Mouse (Mus musculus): Measurements from ENCODE around the gene Cdc27. TPM values are rescaled to one million over a fixed set of nuclear protein-coding genes. Genes with fewer than 3 reads are reported as not detected.

Gene Cdc27
- polyA plus RNA-seq (2014; fragmentation: Nextera tagmentation; extraction: Ambion mirVana) = 41.0 and 48.1 TPM in 2 replicates

- H3K9me3 ChIP-seq (ENCODE audit: control insufficient read depth, low read length) = no peaks in the 10 kb centered on the region
- peaks cover 23% of the 10 kb centered on the region; the same call in 1 of the 2 replicates for H3K4me1 ChIP-seq (ENCODE audit: control insufficient read depth, insufficient read depth, low read length)
- WGBS = under 1% methylated on average over 35 of the region's 35 CpGs
- H3K27me3 ChIP-seq (ENCODE audit: control insufficient read depth, insufficient read depth, low read length) = no peaks in the 10 kb centered on the region
- H3K36me3 ChIP-seq (ENCODE audit: control insufficient read depth, insufficient read depth, low read length) = no peaks in the 10 kb centered on the region
- H3K4me2 ChIP-seq (ENCODE audit: low read length) = peak within 1 kb of the TSS; percentile 72
- DNase-seq (peak; percentile 100), ATAC-seq (ENCODE audit: low FRiP score, low TSS enrichment) (peak; percentile 96)
- H3K9ac ChIP-seq (replicated peaks; ENCODE audit: low read length) = peak within 1 kb of the TSS; percentile 100
- peak within 1 kb of the TSS; percentile 86 for H3K27ac ChIP-seq (replicated peaks; ENCODE audit: low read depth, low read length)
- H3K4me3 ChIP-seq (replicated peaks; ENCODE audit: low read depth, low read length) = peak within 1 kb of the TSS; percentile 95
Measured at GRCm38 (mm10) chr11:104550406-104550974, at the start of gene Cdc27, which contains the start of gene Myl4. Gene Cdc27, minus strand, starts transcription at chr11:104550620. Gene Myl4, plus strand, starts transcription at chr11:104550663.

DNA sequence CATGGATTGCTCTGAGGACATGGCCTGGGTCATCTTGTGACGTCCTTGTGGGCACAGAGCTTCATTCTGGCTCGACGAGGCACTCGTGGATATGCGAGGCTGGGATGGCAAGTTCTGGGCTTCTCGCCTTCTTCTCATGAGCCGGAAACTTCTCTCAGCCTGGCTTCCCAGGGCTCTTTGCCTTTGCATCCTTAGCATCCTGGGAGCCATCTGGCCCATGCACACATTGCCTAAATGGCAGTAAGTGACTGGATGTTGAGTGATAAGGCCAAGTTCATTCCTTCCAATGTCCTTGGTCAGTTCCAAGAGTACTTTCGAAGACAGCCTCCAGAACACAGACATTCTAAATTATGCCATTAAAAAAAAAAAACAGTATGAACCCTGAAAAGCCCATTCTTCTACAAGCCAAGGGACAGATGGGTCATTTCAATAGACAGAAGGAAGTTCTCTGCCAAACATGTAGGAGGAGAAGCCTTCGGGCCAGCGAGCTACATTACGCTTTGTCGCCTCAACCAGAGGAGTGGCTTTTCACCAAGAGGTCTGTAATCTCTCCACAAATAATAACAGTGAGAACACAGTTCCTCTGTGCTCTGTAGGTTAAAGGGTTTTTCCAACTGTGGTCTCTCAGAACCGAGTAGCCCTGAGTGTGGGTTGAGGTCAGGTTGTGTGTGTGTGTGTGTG is 49.0 kb upstream of the Cdc27 start:
- Histone ChIP-seq H3K4me3 (replicated peaks; ENCODE audit: low read depth, low read length) (no peak overlapping the region), H3K9me3 (ENCODE audit: control insufficient read depth, low read length) (no peaks in the 10 kb centered on the region), H3K9ac (replicated peaks; ENCODE audit: low read length) (no peak overlapping the region), H3K36me3 (ENCODE audit: control insufficient read depth, insufficient read depth, low read length) (no peaks in the 10 kb centered on the region), H3K27me3 (ENCODE audit: control insufficient read depth, insufficient read depth, low read length) (no peaks in the 10 kb centered on the region), H3K4me1 (ENCODE audit: control insufficient read depth, insufficient read depth, low read length) (no peaks in the 10 kb centered on the region), H3K4me2 (ENCODE audit: low read length) (no peak overlapping the region), H3K27ac (replicated peaks; ENCODE audit: low read depth, low read length) (no peak overlapping the region)
- WGBS = 85% methylated on average over 13 of the region's 13 CpGs
- ATAC-seq (ENCODE audit: low FRiP score, low TSS enrichment) (no peak), DNase-seq (no peak)

- H3K4me3 ChIP-seq (replicated peaks; ENCODE audit: low read depth, low read length) = no peak overlapping the region
- H3K9ac ChIP-seq (replicated peaks; ENCODE audit: low read length) = no peak overlapping the region
- no peaks in the 10 kb centered on the region for H3K9me3 ChIP-seq (ENCODE audit: control insufficient read depth, low read length)
- no peak overlapping the region for H3K27ac ChIP-seq (replicated peaks; ENCODE audit: low read depth, low read length)
- 84% methylated on average over 10 of the region's 10 CpGs for WGBS
- no peak overlapping the region for H3K4me2 ChIP-seq (ENCODE audit: low read length)
- ATAC-seq (ENCODE audit: low FRiP score, low TSS enrichment) (no peak), DNase-seq (no peak)
- H3K36me3 ChIP-seq (ENCODE audit: control insufficient read depth, insufficient read depth, low read length) = no peaks in the 10 kb centered on the region
- H3K4me1 ChIP-seq (ENCODE audit: control insufficient read depth, insufficient read depth, low read length) = no peaks in the 10 kb centered on the region
- H3K27me3 ChIP-seq (ENCODE audit: control insufficient read depth, insufficient read depth, low read length) = no peaks in the 10 kb centered on the region
Measured at GRCm38 (mm10) chr11:104596365-104596764, 45.9 kb upstream of the Cdc27 start.

- Histone ChIP-seq H3K36me3 (ENCODE audit: control insufficient read depth, insufficient read depth, low read length) (no peaks in the 10 kb centered on the region), H3K9me3 (ENCODE audit: control insufficient read depth, low read length) (peaks cover 10% of the 10 kb centered on the region), H3K4me3 (replicated peaks; ENCODE audit: low read depth, low read length) (no peak overlapping the region), H3K9ac (replicated peaks; ENCODE audit: low read length) (no peak overlapping the region), H3K4me2 (ENCODE audit: low read length) (no peak overlapping the region), H3K27me3 (ENCODE audit: control insufficient read depth, insufficient read depth, low read length) (no peaks in the 10 kb centered on the region), H3K27ac (replicated peaks; ENCODE audit: low read depth, low read length) (no peak overlapping the region), H3K4me1 (ENCODE audit: control insufficient read depth, insufficient read depth, low read length) (no peaks in the 10 kb centered on the region)
- 76% methylated on average over 13 of the region's 13 CpGs for WGBS
- ATAC-seq (ENCODE audit: low FRiP score, low TSS enrichment) (no peak), DNase-seq (no peak)
Measured at GRCm38 (mm10) chr11:104592066-104592835, 41.8 kb upstream of the Cdc27 start.

GRCm38 (mm10) chr11:104590148-104590547 is 39.7 kb upstream of the Cdc27 start:
- Histone ChIP-seq H3K9me3 (ENCODE audit: control insufficient read depth, low read length) (peaks cover 10% of the 10 kb centered on the region), H3K36me3 (ENCODE audit: control insufficient read depth, insufficient read depth, low read length) (no peaks in the 10 kb centered on the region), H3K4me3 (replicated peaks; ENCODE audit: low read depth, low read length) (no peak overlapping the region), H3K27me3 (ENCODE audit: control insufficient read depth, insufficient read depth, low read length) (no peaks in the 10 kb centered on the region), H3K9ac (replicated peaks; ENCODE audit: low read length) (no peak overlapping the region), H3K27ac (replicated peaks; ENCODE audit: low read depth, low read length) (no peak overlapping the region), H3K4me1 (ENCODE audit: control insufficient read depth, insufficient read depth, low read length) (no peaks in the 10 kb centered on the region), H3K4me2 (ENCODE audit: low read length) (no peak overlapping the region)
- 3% methylated on average over 8 of the region's 8 CpGs for WGBS
- ATAC-seq (ENCODE audit: low FRiP score, low TSS enrichment) (no peak), DNase-seq (peak; percentile 91)

GRCm38 (mm10) chr11:104589570-104589969 is 39.1 kb upstream of the Cdc27 start:
- ATAC-seq (ENCODE audit: low FRiP score, low TSS enrichment) (no peak), DNase-seq (no peak)
- WGBS = 85% methylated on average over 1 of the region's 1 CpGs
- Histone ChIP-seq H3K27me3 (ENCODE audit: control insufficient read depth, insufficient read depth, low read length) (no peaks in the 10 kb centered on the region), H3K27ac (replicated peaks; ENCODE audit: low read depth, low read length) (no peak overlapping the region), H3K36me3 (ENCODE audit: control insufficient read depth, insufficient read depth, low read length) (no peaks in the 10 kb centered on the region), H3K4me2 (ENCODE audit: low read length) (no peak overlapping the region), H3K4me1 (ENCODE audit: control insufficient read depth, insufficient read depth, low read length) (no peaks in the 10 kb centered on the region), H3K4me3 (replicated peaks; ENCODE audit: low read depth, low read length) (no peak overlapping the region), H3K9me3 (ENCODE audit: control insufficient read depth, low read length) (peaks cover 10% of the 10 kb centered on the region), H3K9ac (replicated peaks; ENCODE audit: low read length) (no peak overlapping the region)

- Histone ChIP-seq H3K4me1 (ENCODE audit: control insufficient read depth, insufficient read depth, low read length) (no peaks in the 10 kb centered on the region), H3K9ac (replicated peaks; ENCODE audit: low read length) (no peak overlapping the region), H3K4me3 (replicated peaks; ENCODE audit: low read depth, low read length) (no peak overlapping the region), H3K9me3 (ENCODE audit: control insufficient read depth, low read length) (peaks cover 10% of the 10 kb centered on the region), H3K4me2 (ENCODE audit: low read length) (no peak overlapping the region), H3K27me3 (ENCODE audit: control insufficient read depth, insufficient read depth, low read length) (no peaks in the 10 kb centered on the region), H3K27ac (replicated peaks; ENCODE audit: low read depth, low read length) (no peak overlapping the region), H3K36me3 (ENCODE audit: control insufficient read depth, insufficient read depth, low read length) (no peaks in the 10 kb centered on the region)
- WGBS = 95% methylated on average over 2 of the region's 2 CpGs
- DNase-seq (no peak), ATAC-seq (ENCODE audit: low FRiP score, low TSS enrichment) (no peak)
Measured at GRCm38 (mm10) chr11:104588513-104588912, 38.1 kb upstream of the Cdc27 start.

DNA sequence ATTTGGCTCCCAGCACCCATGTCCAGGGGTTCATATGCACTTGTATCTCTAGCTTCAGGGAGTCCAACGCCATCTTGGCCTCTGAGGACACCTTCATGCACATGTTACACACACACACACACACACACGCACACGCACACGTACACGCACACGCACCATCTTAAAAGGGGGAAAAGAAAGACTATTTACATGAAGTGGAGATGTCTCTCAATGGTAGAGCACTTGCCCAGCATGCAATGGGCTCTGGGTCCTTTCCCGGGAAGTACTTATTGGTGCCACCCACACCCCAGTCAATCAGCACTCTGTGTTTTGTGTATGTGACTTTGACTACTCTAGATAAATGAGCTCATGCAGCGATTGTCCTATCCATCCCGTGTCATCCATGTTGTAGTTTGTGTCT is 37.5 kb upstream of the Cdc27 start:
- no peaks in the 10 kb centered on the region for H3K27me3 ChIP-seq (ENCODE audit: control insufficient read depth, insufficient read depth, low read length)
- no peak overlapping the region for H3K4me2 ChIP-seq (ENCODE audit: low read length)
- no peak overlapping the region for H3K27ac ChIP-seq (replicated peaks; ENCODE audit: low read depth, low read length)
- DNase-seq = no peak
- WGBS = 97% methylated on average over 9 of the region's 9 CpGs
- H3K9ac ChIP-seq (replicated peaks; ENCODE audit: low read length) = no peak overlapping the region
- H3K4me1 ChIP-seq (ENCODE audit: control insufficient read depth, insufficient read depth, low read length) = no peaks in the 10 kb centered on the region
- ATAC-seq (ENCODE audit: low FRiP score, low TSS enrichment) = no peak
- no peaks in the 10 kb centered on the region for H3K36me3 ChIP-seq (ENCODE audit: control insufficient read depth, insufficient read depth, low read length)
- peaks cover 10% of the 10 kb centered on the region for H3K9me3 ChIP-seq (ENCODE audit: control insufficient read depth, low read length)
- no peak overlapping the region for H3K4me3 ChIP-seq (replicated peaks; ENCODE audit: low read depth, low read length)
